Mouse (Mus musculus): ENCODE measurements around the gene Rgs4. TPM values are rescaled to one million over a fixed set of nuclear protein-coding genes. Genes with fewer than 3 reads are reported as not detected.

Rgs4 gene
- polyA plus RNA-seq, 1 experiment from 2014 or later = 11.0 TPM

DNA sequence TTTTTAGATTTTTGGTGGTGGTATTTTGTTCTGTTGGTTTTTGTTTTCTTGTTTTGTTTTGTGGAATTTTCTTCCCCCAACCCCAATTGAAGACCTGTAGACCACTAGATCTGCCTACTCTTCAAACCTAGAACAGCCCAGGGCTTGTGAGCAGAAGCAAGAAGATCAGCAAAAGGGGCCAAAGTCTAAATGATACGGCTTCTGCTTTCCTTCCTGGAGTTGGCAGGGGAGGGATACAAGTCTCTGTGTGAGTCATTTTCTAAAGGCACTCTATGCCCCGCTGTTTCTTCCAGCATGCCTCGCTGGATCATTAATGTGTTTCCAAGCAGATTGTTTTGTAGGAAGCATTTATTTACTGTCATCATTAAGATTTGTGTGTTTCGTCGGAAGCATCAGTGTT, 6.3 kb downstream of the Rgs4 start:
- ChIA-PET POLR2A (no interaction called here), CTCF (interaction anchor here (1.2 to 1.6 kb wide), 2 partner anchors 21 kb away, joined by 3 to 4 read pairs; no protein-coding TSS in a partner anchor)
- DNase-seq (ENCODE audit: low read depth, low spot score) = no peak
- in situ Hi-C loops (cut with MboI; ENCODE audit: low pct_unique_long_range_greater_than_20kb) = no loop called here
- TF ChIP-seq CTCF (IDR thresholded peaks at IDR 0.05) = no peak
- ATAC-seq = no peak
- H3K27me3 ChIP-seq = no peaks in the 10 kb centered on the region

DNA sequence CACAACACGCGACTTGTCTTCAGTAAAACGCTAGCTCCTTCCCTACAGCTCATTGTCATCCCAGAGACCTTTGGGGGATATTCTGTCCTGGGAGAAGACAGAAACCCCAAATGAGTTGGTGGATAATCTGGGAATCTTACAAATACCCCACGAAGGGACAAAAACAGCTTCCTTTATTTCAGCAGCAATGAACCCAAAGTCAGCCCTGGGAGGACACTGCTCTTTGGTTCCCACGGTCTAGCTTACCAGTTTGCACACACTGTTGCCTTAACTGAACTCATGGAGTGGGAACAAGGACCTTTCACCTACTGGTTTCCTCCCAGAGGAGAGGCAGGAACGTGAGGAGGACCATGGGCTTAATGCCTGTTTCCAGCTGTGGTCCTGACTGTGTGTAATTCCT, 10.2 kb downstream of the Rgs4 start:
- H3K27me3 ChIP-seq = no peaks in the 10 kb centered on the region
- in situ Hi-C loops (cut with MboI; ENCODE audit: low pct_unique_long_range_greater_than_20kb) = no loop called here
- no peak for ATAC-seq
- no peak for TF ChIP-seq CTCF (IDR thresholded peaks at IDR 0.05)
- CTCF ChIA-PET = no interaction called here
- DNase-seq (ENCODE audit: low read depth, low spot score) = no peak
- POLR2A ChIA-PET = interaction anchor here (0.6 kb wide), 2 partner anchors 49 to 1117 kb away, joined by 3 read pairs; no protein-coding TSS in a partner anchor

DNA sequence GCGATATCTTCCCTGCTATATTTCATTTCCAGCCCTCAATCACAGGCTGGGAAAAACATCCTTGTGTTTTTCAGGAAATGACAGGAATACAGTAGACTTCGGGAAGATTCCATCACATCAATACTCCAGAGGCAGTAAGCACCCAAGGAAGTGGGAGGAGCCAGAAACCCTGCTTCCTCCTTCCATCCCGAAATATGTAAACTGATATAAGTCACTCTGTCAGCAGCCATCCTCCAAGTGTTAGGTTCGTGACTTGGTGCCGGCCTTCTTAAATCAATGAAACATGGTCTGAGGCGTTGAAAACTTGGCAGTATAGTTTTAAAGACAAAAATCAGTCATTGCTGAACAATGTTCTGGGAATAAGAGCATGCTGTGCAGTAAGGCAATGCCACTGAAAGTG, 11.3 kb downstream of the Rgs4 start:
- TF ChIP-seq CTCF (IDR thresholded peaks at IDR 0.05) = no peak
- CTCF ChIA-PET = no interaction called here

DNA sequence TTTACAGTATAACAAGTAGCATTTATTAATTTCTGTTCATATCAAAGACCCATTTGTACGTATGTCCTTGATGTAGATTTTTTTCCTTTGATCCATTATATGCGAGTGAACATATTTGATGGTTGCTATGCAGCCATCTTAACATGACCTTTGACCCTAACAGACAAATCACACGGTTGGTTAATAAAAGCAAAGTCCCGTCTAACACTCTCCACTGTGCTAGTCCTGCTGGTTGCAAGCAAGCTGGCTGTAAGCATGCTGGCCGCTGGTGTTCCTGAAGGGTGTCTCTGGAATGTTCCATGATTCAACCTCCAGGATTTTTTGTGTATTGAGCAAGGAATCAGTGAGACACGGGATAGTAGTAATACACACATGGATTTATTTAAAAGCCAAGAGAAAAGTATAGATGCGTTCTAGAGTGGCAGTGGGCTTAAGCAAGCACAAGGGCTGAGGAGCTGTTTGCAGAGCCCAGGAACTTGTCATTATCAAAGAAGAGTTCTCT, 16.8 kb downstream of the Rgs4 start:
- DNase-seq (ENCODE audit: low read depth, low spot score) (no peak), ATAC-seq (no peak)
- CTCF ChIA-PET = no interaction called here
- no peak for TF ChIP-seq CTCF (IDR thresholded peaks at IDR 0.05)
- POLR2A ChIA-PET = no interaction called here
- no peaks in the 10 kb centered on the region for H3K27me3 ChIP-seq
- in situ Hi-C loops (cut with MboI; ENCODE audit: low pct_unique_long_range_greater_than_20kb) = no loop called here

More for the DNA sequence above, 11.3 kb downstream of the Rgs4 start:
- no peaks in the 10 kb centered on the region for H3K27me3 ChIP-seq
- POLR2A ChIA-PET = no interaction called here
- in situ Hi-C loops (cut with MboI; ENCODE audit: low pct_unique_long_range_greater_than_20kb) = no loop called here
- DNase-seq (ENCODE audit: low read depth, low spot score) (no peak), ATAC-seq (no peak)

DNA sequence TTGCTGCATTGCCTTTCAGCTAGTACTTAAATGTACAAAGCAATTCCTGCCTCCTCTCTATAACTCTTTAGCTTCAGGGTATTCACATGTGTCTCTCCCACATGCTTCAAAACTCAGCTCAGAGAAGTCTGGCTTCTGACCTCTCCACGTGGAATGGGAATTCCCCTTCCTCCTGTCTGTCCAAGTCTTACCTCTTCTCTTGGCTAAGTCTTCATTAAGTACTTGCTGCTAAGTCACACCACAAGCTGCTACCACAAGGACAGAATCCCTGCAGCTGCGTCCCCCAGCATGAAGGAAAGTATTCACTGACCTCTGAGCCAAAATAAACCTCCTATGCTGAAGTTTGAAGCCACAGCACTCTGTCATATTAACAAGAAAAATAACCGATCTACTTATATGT, 21.1 kb downstream of the Rgs4 start:
- H3K27me3 ChIP-seq = no peaks in the 10 kb centered on the region
- DNase-seq (ENCODE audit: low read depth, low spot score) (no peak), ATAC-seq (no peak)
- in situ Hi-C loops (cut with MboI; ENCODE audit: low pct_unique_long_range_greater_than_20kb) = no loop called here
- CTCF ChIA-PET = interaction anchor here (0.6 to 1.4 kb wide), 2 partner anchors 22 to 566 kb away, joined by 3 to 4 read pairs; no protein-coding TSS in a partner anchor
- POLR2A ChIA-PET = no interaction called here
- no peak for TF ChIP-seq CTCF (IDR thresholded peaks at IDR 0.05)

DNA sequence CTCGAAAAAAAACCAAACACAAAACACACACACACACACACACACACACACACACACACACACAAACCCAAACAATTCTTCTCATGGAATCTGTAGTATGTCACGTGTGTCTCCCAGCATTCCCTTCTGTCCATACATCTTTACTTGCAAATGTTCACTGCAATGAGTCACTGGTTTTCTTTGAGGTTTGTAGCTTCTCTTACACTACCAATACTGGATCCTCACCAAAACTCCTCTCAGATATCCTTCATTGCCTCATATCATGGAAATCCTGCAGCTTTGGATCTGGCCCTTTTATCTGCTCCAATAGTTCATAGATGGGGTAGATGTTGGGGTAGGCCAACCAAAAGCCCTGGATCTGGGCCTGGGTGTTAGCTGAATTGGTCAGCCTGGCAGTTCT, 25.6 kb downstream of the Rgs4 start:
- ATAC-seq (no peak), DNase-seq (ENCODE audit: low read depth, low spot score) (no peak)
- in situ Hi-C loops (cut with MboI; ENCODE audit: low pct_unique_long_range_greater_than_20kb) = no loop called here
- CTCF ChIA-PET = no interaction called here
- no peaks in the 10 kb centered on the region for H3K27me3 ChIP-seq
- no peak for TF ChIP-seq CTCF (IDR thresholded peaks at IDR 0.05)
- POLR2A ChIA-PET = no interaction called here

DNA sequence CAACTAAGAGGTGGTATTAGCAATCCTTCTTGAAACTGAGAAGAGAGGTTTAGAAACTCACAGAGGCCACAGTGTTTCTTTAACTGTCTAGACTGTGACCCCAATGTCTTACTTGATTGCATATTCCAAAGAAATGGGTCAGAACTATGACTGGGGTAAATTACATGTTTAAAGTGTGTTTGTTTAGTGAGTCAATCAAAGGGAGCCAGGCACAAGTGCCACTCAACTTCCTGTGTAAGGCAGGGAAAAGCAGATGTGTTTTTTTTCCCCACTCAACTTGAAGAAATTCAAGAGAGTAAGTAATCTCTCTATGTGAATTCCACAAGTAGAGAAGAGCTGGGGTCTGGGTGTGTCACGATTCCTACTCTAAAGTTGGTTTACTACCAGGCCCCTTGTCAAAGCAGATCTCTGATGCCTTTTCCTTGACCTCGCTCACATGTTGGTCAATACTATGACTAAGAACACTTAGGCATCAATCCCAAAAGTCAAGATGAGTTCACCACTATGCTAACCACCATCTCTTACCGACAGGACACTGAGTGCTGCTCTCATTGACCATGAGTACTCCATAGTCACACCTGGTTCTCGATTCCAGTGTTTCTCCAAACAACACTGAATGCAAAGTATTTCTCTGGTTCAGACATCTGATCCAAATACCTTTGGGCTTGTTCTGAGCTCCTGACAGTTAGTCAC, 42.9 kb downstream of the Rgs4 start:
- no peak for ATAC-seq
- DNase-seq (ENCODE audit: low read depth, low spot score) = no peak
- ChIA-PET POLR2A (no interaction called here), CTCF (interaction anchor here (1.5 kb wide), 1 partner anchor 22 kb away, joined by 4 read pairs; no protein-coding TSS in a partner anchor)
- in situ Hi-C loops (cut with MboI; ENCODE audit: low pct_unique_long_range_greater_than_20kb) = no loop called here
- H3K27me3 ChIP-seq = no peaks in the 10 kb centered on the region
- TF ChIP-seq CTCF (IDR thresholded peaks at IDR 0.05) = no peak

DNA sequence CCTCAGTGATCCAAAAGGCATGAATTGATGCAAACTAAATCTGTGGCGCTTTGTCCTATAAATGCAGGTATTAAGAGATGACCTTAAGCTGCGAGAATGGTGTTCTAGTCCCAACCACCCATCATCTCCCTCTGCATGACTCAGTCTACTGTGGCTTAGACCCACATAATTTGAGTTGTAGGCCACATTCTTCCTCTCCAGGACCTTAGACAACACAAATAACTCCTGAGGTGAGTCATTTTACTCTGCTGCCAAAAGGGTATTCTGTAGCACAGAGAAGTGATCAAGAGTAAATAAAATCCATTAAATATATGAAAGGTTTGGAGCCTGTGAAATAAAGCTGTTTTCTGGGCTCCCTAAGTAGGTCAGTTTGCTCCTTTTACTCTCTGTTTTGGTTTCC, 48.3 kb downstream of the Rgs4 start:
- no peak for TF ChIP-seq CTCF (IDR thresholded peaks at IDR 0.05)
- CTCF ChIA-PET = interaction anchor here (0.8 to 1.9 kb wide), 3 partner anchors 10 to 222 kb away, joined by 3 to 6 read pairs (median 5); no protein-coding TSS in a partner anchor
- DNase-seq (ENCODE audit: low read depth, low spot score) (peak; percentile 27), ATAC-seq (peak; percentile 90)
- POLR2A ChIA-PET = interaction anchor here (0.6 kb wide), 1 partner anchor 1647 kb away, joined by 3 read pairs; no protein-coding TSS in a partner anchor
- in situ Hi-C loops (cut with MboI; ENCODE audit: low pct_unique_long_range_greater_than_20kb) = no loop called here
- H3K27me3 ChIP-seq = no peaks in the 10 kb centered on the region

DNA sequence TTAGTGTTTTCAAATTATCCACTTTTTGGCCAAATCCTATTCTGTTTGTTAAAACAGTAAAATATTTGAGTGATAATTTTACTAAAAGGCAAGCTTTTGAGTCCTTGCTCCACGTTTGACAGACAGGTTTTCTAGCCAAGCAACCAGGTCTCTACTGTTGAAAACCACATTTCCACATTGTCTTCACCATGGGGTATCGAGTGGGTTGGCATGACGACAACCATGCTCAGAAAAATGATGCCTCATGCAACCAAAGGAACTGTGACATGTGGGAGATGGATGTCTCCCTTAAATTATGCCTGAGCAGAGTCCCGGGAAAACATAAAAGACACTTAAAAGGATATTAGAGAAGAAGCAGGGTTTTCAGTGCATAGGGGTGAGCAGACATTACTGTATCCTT, 50.2 kb downstream of the Rgs4 start:
- no peak for DNase-seq (ENCODE audit: low read depth, low spot score)
- no peaks in the 10 kb centered on the region for H3K27me3 ChIP-seq
- no peak for TF ChIP-seq CTCF (IDR thresholded peaks at IDR 0.05)
- no peak for ATAC-seq
- ChIA-PET POLR2A (no interaction called here), CTCF (interaction anchor here (1.0 to 1.6 kb wide), 2 partner anchors 9 to 23 kb away, joined by 3 read pairs; no protein-coding TSS in a partner anchor)
- in situ Hi-C loops (cut with MboI; ENCODE audit: low pct_unique_long_range_greater_than_20kb) = no loop called here

DNA sequence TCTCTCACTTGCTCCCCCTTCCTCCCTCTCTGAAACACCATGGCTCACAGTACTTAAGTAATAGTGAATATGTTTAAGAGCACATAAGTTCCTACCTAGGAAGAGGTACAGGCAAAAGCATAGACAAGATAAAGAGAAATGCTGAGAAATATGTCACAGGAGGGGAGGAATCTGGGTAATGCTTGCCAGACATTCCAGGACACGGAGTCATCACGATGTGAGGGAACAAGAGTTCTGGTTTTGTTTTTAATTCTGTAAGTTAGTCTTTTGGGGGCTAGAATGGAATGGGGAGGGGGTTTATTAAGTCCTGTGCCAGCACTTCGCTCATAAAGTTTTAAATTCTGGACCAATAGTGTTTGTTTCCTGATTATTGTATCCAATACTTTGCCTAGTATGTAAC, 52.1 kb downstream of the Rgs4 start:
- POLR2A ChIA-PET = no interaction called here
- H3K27me3 ChIP-seq = no peaks in the 10 kb centered on the region
- ATAC-seq = peak; percentile 46
- no peak for DNase-seq (ENCODE audit: low read depth, low spot score)
- in situ Hi-C loops (cut with MboI; ENCODE audit: low pct_unique_long_range_greater_than_20kb) = no loop called here
- TF ChIP-seq CTCF (IDR thresholded peaks at IDR 0.05) = no peak
- CTCF ChIA-PET = interaction anchor here (1.9 kb wide), 1 partner anchor 20 kb away, joined by 7 read pairs; no protein-coding TSS in a partner anchor

DNA sequence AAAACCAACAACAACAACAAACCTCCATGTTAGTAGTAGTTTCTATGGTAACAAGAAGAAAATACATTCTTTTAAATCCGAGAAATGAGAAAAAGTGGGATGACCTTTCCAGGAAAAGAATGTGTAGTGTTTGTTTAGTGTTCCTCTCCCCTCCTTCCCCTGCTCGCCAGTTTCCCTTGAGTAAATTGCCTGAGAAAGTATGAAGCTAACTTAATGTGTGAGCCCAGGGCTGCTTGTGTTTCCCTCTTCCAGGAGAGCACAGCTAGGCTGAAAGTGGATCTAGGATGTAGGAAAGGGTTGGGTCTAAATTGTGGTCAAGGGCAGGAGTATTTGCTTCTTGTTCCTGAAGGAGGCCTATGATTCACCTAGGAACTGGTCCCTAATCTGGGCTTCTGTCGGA, 53.9 kb downstream of the Rgs4 start:
- in situ Hi-C loops (cut with MboI; ENCODE audit: low pct_unique_long_range_greater_than_20kb) = no loop called here
- no peaks in the 10 kb centered on the region for H3K27me3 ChIP-seq
- ChIA-PET POLR2A (interaction anchor here (0.7 kb wide), 1 partner anchor 162 kb away, joined by 3 read pairs; the partner anchor contains the start of gene Nuf2), CTCF (interaction anchor here (1.2 to 1.9 kb wide), 3 partner anchors 19 to 126 kb away, joined by 3 to 7 read pairs (median 3); no protein-coding TSS in a partner anchor)
- DNase-seq (ENCODE audit: low read depth, low spot score) (no peak), ATAC-seq (peak; percentile 39)
- no peak for TF ChIP-seq CTCF (IDR thresholded peaks at IDR 0.05)

All from Patski (cell line).